Mouse (Mus musculus) lung, postnatal 14 days (tissue): Measurements from ENCODE around the gene Dll1.
A peak's percentile ranks its signal among the peaks of the same experiment; 100 is the strongest.

Experiments used
- DNase-seq: peaks from one replicate; pipeline ENCODE4 v3.0.0; 2021

The Dll1 gene

GRCm38 (mm10) chr17:15378413-15379109 lies 1.9 kb upstream of the Dll1 start:
- no peak for DNase-seq

GRCm38 (mm10) chr17:15377901-15378300 lies 1.2 kb upstream of the Dll1 start:
- peak; percentile 36 for DNase-seq

GRCm38 (mm10) chr17:15375701-15376493 lies 775 bp downstream of the Dll1 start:
- DNase-seq, result peak; percentile 71

- peak; percentile 14 for DNase-seq
These were observed 1.4 kb downstream of the Dll1 start for GRCm38 (mm10) chr17:15375224-15375623.

GRCm38 (mm10) chr17:15374321-15375141 lies 2.1 kb downstream of the Dll1 start:
- no peak for DNase-seq

- peak; percentile 17 for DNase-seq
These were observed 3.6 kb downstream of the Dll1 start for GRCm38 (mm10) chr17:15372931-15373652.

- DNase-seq, result peak; percentile 20
These were observed 4.5 kb downstream of the Dll1 start for GRCm38 (mm10) chr17:15371967-15372835.

- no peak for DNase-seq
These were observed 6.3 kb downstream of the Dll1 start for GRCm38 (mm10) chr17:15370401-15370800.

- DNase-seq, result peak; percentile 29
These were observed 11.0 kb downstream of the Dll1 start for GRCm38 (mm10) chr17:15365650-15366049.

- DNase-seq, result no peak
These were observed 13.0 kb downstream of the Dll1 start for GRCm38 (mm10) chr17:15363656-15364055.

- DNase-seq, result no peak
These were observed 19.6 kb downstream of the Dll1 start for GRCm38 (mm10) chr17:15357071-15357470.

GRCm38 (mm10) chr17:15356526-15356925 lies 20.1 kb downstream of the Dll1 start:
- no peak for DNase-seq

GRCm38 (mm10) chr17:15355072-15355471 lies 21.6 kb downstream of the Dll1 start:
- DNase-seq, result no peak

- DNase-seq, result no peak
These were observed 22.7 kb downstream of the Dll1 start for GRCm38 (mm10) chr17:15354006-15354405.

GRCm38 (mm10) chr17:15352869-15353610 lies 23.6 kb downstream of the Dll1 start:
- no peak for DNase-seq

- DNase-seq, result no peak
These were observed 26.5 kb downstream of the Dll1 start for GRCm38 (mm10) chr17:15350152-15350551.

GRCm38 (mm10) chr17:15343071-15343822 lies 33.4 kb downstream of the Dll1 start:
- no peak for DNase-seq

- DNase-seq, result no peak
These were observed 38.8 kb downstream of the Dll1 start for GRCm38 (mm10) chr17:15337906-15338305.

GRCm38 (mm10) chr17:15329740-15330318 lies 46.8 kb downstream of the Dll1 start:
- no peak for DNase-seq

GRCm38 (mm10) chr17:15327106-15327505 lies 49.6 kb downstream of the Dll1 start:
- no peak for DNase-seq
